Mouse (Mus musculus) stomach, postnatal 0 days (tissue): ENCODE results near the gene E2f6.

ENCODE experiments used
- CTCF ChIP-seq: IDR thresholded peaks from 2 replicates; pipeline ENCODE4 v1.5.1; 2016; ENCODE audit warnings: antibody characterized with exemption, low read depth, mild to moderate bottlenecking, moderate library complexity
- EP300 ChIP-seq: optimal IDR thresholded peaks from 2 replicates; pipeline ENCODE3; 2016; ENCODE audit warnings: antibody characterized with exemption

DNA sequence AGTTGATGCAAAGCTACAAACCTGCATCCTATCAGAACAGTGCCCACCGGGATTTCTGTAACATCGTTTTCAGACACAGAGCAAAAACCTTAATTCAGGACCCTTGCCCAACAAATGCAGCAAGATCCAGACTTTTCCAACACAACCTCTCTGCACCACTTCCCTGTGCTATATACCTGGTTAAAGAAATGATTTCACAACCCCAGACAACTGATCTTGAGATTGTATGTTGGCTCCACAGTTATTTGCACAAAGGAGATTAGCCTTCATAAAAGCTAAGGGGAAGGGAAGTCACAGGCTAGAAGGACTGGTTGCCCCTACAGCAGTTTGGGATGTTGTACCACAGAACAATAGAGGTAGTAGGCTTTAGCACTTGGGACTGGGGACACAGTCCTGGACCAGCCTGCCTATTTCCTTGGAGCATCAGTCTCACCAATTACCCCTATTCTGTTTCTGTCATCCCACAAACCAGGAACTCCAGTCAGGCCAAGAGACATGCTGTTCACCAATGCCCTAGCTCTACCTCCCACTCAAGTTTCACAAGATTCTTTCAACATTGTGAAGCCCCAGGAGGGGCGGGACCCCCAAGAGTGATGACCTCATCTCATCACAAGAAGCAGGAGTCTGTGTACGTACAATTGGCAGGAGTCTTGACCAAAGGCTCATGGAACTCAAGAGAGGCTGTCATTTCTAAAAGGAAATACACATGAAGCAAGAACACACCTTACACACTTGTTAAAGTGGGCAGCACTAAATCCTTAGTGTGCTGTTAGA, 46.9 kb upstream of the E2f6 start:
- TF ChIP-seq CTCF (no peak), EP300 (no peak)
